Mouse (Mus musculus): ENCODE results near the gene Endou.
"Not testable (repeated sequence)": the region's sequence is repeated elsewhere in the genome, so short reads cannot be mapped to it uniquely, and the experiment has no call there.

The Endou gene

GRCm38 (mm10) chr15:97682053-97682452 lies 49.1 kb downstream of the Endou start:
- DNase-seq (ENCODE audit: low spot score), result no peak

- DNase-seq (ENCODE audit: low spot score), result no peak
These were observed 51.0 kb downstream of the Endou start for GRCm38 (mm10) chr15:97679991-97680681.

GRCm38 (mm10) chr15:97677341-97677740 lies 53.8 kb downstream of the Endou start:
- DNase-seq (ENCODE audit: low spot score), result no peak

GRCm38 (mm10) chr15:97675927-97676326 lies 55.2 kb downstream of the Endou start:
- no peak for DNase-seq (ENCODE audit: low spot score)

GRCm38 (mm10) chr15:97674423-97674822 lies 56.7 kb downstream of the Endou start:
- DNase-seq (ENCODE audit: low spot score), result no peak

GRCm38 (mm10) chr15:97673256-97674000 lies 57.7 kb downstream of the Endou start:
- no peak for DNase-seq (ENCODE audit: low spot score)

GRCm38 (mm10) chr15:97672211-97672765 lies 58.9 kb downstream of the Endou start:
- no peak for DNase-seq (ENCODE audit: low spot score)

GRCm38 (mm10) chr15:97670554-97670953 lies 60.6 kb downstream of the Endou start:
- DNase-seq (ENCODE audit: low spot score), result no peak

GRCm38 (mm10) chr15:97668158-97668877 lies 62.8 kb downstream of the Endou start:
- DNase-seq (ENCODE audit: low spot score), result not testable (repeated sequence)

GRCm38 (mm10) chr15:97667437-97667836 lies 63.7 kb downstream of the Endou start:
- DNase-seq (ENCODE audit: low spot score), result peak; percentile 55

GRCm38 (mm10) chr15:97666457-97666770 lies 64.7 kb downstream of the Endou start:
- DNase-seq (ENCODE audit: low spot score), result no peak

GRCm38 (mm10) chr15:97665770-97666456 lies 65.2 kb downstream of the Endou start:
- no peak for DNase-seq (ENCODE audit: low spot score)

GRCm38 (mm10) chr15:97664981-97665668 lies 66.0 kb downstream of the Endou start:
- DNase-seq (ENCODE audit: low spot score), result no peak

GRCm38 (mm10) chr15:97663750-97664406 lies 67.3 kb downstream of the Endou start:
- peak; percentile 75 for DNase-seq (ENCODE audit: low spot score)

All from urinary bladder, postnatal 14 days (tissue).